Mouse (Mus musculus) limb, embryonic 11.5 days (tissue): ENCODE measurements at regions not wholly inside any gene's neighbourhood (a gene's known extent, or its start where the extent isn't known, plus 50 kb on each side); places are given as distances from the start of the nearest gene placed in this dataset.

ENCODE experiments used
- ATAC-seq: fragments of 200-750 bp; cut with Nextera tagmentation; 2 replicates; pipeline ENCODE4 v1.8.0; 2017; ENCODE audit warnings: low read depth; ENCODE audit not compliant: insufficient number of reproducible peaks, low FRiP score, low TSS enrichment
- DNase-seq: peaks from one replicate; pipeline ENCODE4 v3.0.0-alpha.2; 2015; ENCODE audit warnings: low spot score
- H3K27ac ChIP-seq: fragments of 300-500 bp; sonication (generic); replicated peaks from 2 replicates; pipeline ENCODE4 v1.5.1; 2014; ENCODE audit warnings: low read depth, mild to moderate bottlenecking, low read length
- H3K27me3 ChIP-seq: fragments of 300-500 bp; sonication (generic); 2 replicates; pipeline ENCODE4 v1.6.1; 2014; ENCODE audit warnings: mild to moderate bottlenecking, low read length, mixed read lengths; ENCODE audit not compliant: control insufficient read depth, insufficient read depth
- H3K36me3 ChIP-seq: fragments of 300-500 bp; sonication (generic); 2 replicates; pipeline ENCODE4 v1.6.1; 2014; ENCODE audit warnings: mild to moderate bottlenecking, low read length, moderate library complexity, mixed read lengths; ENCODE audit not compliant: control insufficient read depth, insufficient read depth
- H3K4me1 ChIP-seq: fragments of 300-500 bp; sonication (generic); 2 replicates; pipeline ENCODE4 v1.6.1; 2014; ENCODE audit warnings: low read length, mixed read lengths; ENCODE audit not compliant: control insufficient read depth, insufficient read depth
- H3K4me2 ChIP-seq: fragments of 300-500 bp; sonication (generic); 2 replicates; pipeline ENCODE4 v1.6.1; 2014; ENCODE audit warnings: low read depth, mild to moderate bottlenecking, moderate library complexity; ENCODE audit not compliant: severe bottlenecking
- H3K4me3 ChIP-seq: fragments of 300-500 bp; sonication (generic); 2 replicates; pipeline ENCODE4 v1.5.1; 2014; ENCODE audit warnings: low read depth, low read length
- H3K9ac ChIP-seq: fragments of 300-500 bp; sonication (generic); 2 replicates; pipeline ENCODE4 v1.6.1; 2014; ENCODE audit warnings: mild to moderate bottlenecking, low read length
- H3K9me3 ChIP-seq: fragments of 300-500 bp; sonication (generic); 2 replicates; pipeline ENCODE4 v1.6.1; 2016; ENCODE audit warnings: low read length; ENCODE audit not compliant: control insufficient read depth
- WGBS: fragments of 180-500 bp; shearing (Covaris S2); extraction: QIAGEN DNeasy Blood & Tissue Kit; methylation state at CpG from one replicate; pipeline ENCODE4 v1.1.7; 2014; 5-methylcytosine and 5-hydroxymethylcytosine counted together

GRCm38 (mm10) chr8:35987327-35987726 is 221.7 kb downstream of the Gm19410 start:
- no peak for DNase-seq
- Histone ChIP-seq H3K27me3 (no peaks in the 10 kb centered on the region), H3K27ac (no peak overlapping the region), H3K4me2 (no peak overlapping the region), H3K4me3 (no peak overlapping the region), H3K36me3 (no peaks in the 10 kb centered on the region), H3K4me1 (no peaks in the 10 kb centered on the region), H3K9ac (no peak overlapping the region), H3K9me3 (no peaks in the 10 kb centered on the region)
- ATAC-seq: no peak
- 78% methylated on average over 5 of the region's 5 CpGs for WGBS

- Histone ChIP-seq H3K4me3 (no peak overlapping the region), H3K9me3 (no peaks in the 10 kb centered on the region), H3K27ac (no peak overlapping the region), H3K27me3 (no peaks in the 10 kb centered on the region), H3K9ac (no peak overlapping the region), H3K4me1 (no peaks in the 10 kb centered on the region), H3K36me3 (no peaks in the 10 kb centered on the region), H3K4me2 (no peak overlapping the region)
- DNase-seq: no peak
- WGBS: 92% methylated on average over 5 of the region's 5 CpGs
- ATAC-seq: no peak
Observed at GRCm38 (mm10) chr8:35991013-35991412, 225.4 kb downstream of the Gm19410 start.

DNA sequence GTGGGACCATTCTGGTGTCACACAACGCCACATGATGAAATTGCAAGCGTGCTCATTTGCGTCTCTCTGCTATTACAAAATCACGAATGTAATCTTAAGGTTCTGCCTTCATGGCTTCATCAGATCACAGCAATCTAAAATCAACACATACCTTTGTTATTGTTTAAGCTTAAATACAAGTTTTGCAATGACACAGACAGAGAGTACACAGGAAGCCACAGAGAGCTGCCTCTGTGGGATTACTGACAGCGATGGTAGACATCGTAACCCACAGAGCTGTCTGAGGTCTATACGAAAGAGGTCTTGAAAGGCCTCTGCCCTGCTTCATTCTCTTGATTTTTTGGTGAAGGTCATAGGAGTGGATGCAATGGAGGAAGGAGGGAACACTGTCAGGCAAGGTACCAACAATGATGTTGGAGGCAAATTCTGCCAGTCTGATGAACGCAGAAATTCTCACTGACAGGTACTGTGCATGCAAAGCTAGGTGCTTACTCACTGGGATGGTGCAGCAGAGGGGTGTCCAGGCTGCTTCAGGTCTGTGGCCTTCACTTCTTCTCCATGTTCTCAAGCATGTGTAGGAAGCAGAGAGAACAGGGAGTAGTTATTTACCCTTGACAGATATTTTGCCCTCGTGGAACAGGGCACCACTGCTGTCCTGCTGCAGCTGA is 226.5 kb downstream of the Gm19410 start:
- Histone ChIP-seq H3K4me1 (no peaks in the 10 kb centered on the region), H3K27ac (no peak overlapping the region), H3K9ac (no peak overlapping the region), H3K27me3 (no peaks in the 10 kb centered on the region), H3K9me3 (no peaks in the 10 kb centered on the region), H3K36me3 (no peaks in the 10 kb centered on the region), H3K4me3 (no peak overlapping the region), H3K4me2 (no peak overlapping the region)
- WGBS: 91% methylated on average over 9 of the region's 9 CpGs
- ATAC-seq (no peak), DNase-seq (no peak)

DNA sequence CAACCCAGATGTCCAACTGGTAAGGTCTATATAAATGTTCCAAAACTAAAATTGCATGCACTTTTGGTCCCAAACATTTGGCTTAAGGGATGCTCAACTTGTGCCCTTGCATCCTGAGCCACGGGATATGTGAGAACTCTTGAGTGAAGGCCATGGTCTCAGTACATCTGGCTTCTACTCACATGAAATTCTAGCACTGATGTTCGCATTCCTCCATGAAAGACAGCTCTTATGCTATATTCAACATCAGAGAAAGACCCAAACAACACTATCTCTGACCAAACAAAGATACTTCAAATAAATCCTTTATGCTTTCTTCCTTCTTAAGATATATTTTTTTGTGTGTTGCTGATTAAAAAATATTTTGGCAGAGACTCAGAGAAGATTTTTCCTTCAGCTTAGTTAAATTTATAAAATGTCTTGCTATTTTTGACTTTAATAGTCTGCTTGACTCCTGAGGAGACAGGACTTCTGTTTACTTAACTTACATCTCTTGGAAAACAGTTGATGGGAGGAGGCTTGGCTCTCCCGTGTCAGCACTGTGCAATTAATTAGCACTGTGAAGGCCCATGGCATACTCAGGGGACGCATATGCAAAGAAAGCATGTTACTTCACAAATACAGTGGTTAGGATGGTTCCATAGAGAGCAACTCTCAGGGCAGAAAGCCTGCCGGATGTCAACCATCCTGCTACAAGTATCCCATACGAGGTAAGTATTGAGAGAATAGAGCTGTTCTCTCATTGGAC is 230.9 kb downstream of the Gm19410 start:
- WGBS: 82% methylated on average over 6 of the region's 6 CpGs
- H3K9me3 ChIP-seq: no peaks in the 10 kb centered on the region
- no peak for ATAC-seq

GRCm38 (mm10) chr8:35999584-35999983 is 234.0 kb downstream of the Gm19410 start:
- H3K4me2 ChIP-seq: no peak overlapping the region
- H3K27ac ChIP-seq: no peak overlapping the region
- H3K4me3 ChIP-seq: no peak overlapping the region
- no peak for ATAC-seq
- DNase-seq: no peak
- no peaks in the 10 kb centered on the region for H3K4me1 ChIP-seq
- WGBS: 70% methylated on average over 9 of the region's 9 CpGs
- no peak overlapping the region for H3K9ac ChIP-seq
- H3K27me3 ChIP-seq: no peaks in the 10 kb centered on the region
- H3K9me3 ChIP-seq: no peaks in the 10 kb centered on the region
- H3K36me3 ChIP-seq: no peaks in the 10 kb centered on the region

More for the DNA sequence above, 230.9 kb downstream of the Gm19410 start:
- Histone ChIP-seq H3K27me3 (no peaks in the 10 kb centered on the region), H3K4me2 (no peak overlapping the region), H3K27ac (no peak overlapping the region), H3K36me3 (no peaks in the 10 kb centered on the region), H3K9ac (no peak overlapping the region), H3K4me1 (no peaks in the 10 kb centered on the region), H3K4me3 (no peak overlapping the region)
- no peak for DNase-seq

GRCm38 (mm10) chr8:36004387-36004786 is 238.8 kb downstream of the Gm19410 start:
- no peaks in the 10 kb centered on the region for H3K27me3 ChIP-seq
- no peak for DNase-seq
- H3K9me3 ChIP-seq: no peaks in the 10 kb centered on the region
- WGBS: 82% methylated on average over 2 of the region's 2 CpGs
- H3K4me1 ChIP-seq: no peaks in the 10 kb centered on the region
- no peak overlapping the region for H3K4me2 ChIP-seq
- H3K36me3 ChIP-seq: no peaks in the 10 kb centered on the region
- no peak overlapping the region for H3K27ac ChIP-seq
- no peak overlapping the region for H3K9ac ChIP-seq
- ATAC-seq: no peak
- no peak overlapping the region for H3K4me3 ChIP-seq

- DNase-seq (no peak), ATAC-seq (no peak)
- H3K36me3 ChIP-seq: no peaks in the 10 kb centered on the region
- H3K4me3 ChIP-seq: no peak overlapping the region
- 74% methylated on average over 3 of the region's 3 CpGs for WGBS
- no peak overlapping the region for H3K27ac ChIP-seq
- no peaks in the 10 kb centered on the region for H3K4me1 ChIP-seq
- H3K4me2 ChIP-seq: no peak overlapping the region
- no peak overlapping the region for H3K9ac ChIP-seq
- H3K9me3 ChIP-seq: no peaks in the 10 kb centered on the region
- H3K27me3 ChIP-seq: no peaks in the 10 kb centered on the region
Observed at GRCm38 (mm10) chr8:36005536-36005935, 239.9 kb downstream of the Gm19410 start.

GRCm38 (mm10) chr8:36007724-36008123 is 242.1 kb downstream of the Gm19410 start:
- no peaks in the 10 kb centered on the region for H3K27me3 ChIP-seq
- no peak overlapping the region for H3K4me2 ChIP-seq
- H3K4me1 ChIP-seq: no peaks in the 10 kb centered on the region
- ATAC-seq (no peak), DNase-seq (no peak)
- no peak overlapping the region for H3K9ac ChIP-seq
- H3K36me3 ChIP-seq: no peaks in the 10 kb centered on the region
- 89% methylated on average over 1 of the region's 1 CpGs for WGBS
- no peak overlapping the region for H3K4me3 ChIP-seq
- no peaks in the 10 kb centered on the region for H3K9me3 ChIP-seq
- H3K27ac ChIP-seq: no peak overlapping the region
